Mouse (Mus musculus) liver, postnatal 0 days (tissue): ENCODE data around the gene Madcam1.

Experiments
- CTCF ChIP-seq: sonication (generic); IDR thresholded peaks from 2 replicates; pipeline ENCODE4 v1.5.1; 2016; ENCODE audit warnings: antibody characterized with exemption, low read depth
- EP300 ChIP-seq: IDR thresholded peaks from 2 replicates; pipeline ENCODE4 v1.6.1; 2016; ENCODE audit warnings: antibody characterized with exemption, low read depth, mild to moderate bottlenecking

GRCm38 (mm10) chr10:79705951-79706350 lies 41.6 kb downstream of the Madcam1 start:
- TF ChIP-seq CTCF, result no peak
- TF ChIP-seq EP300, result peak; percentile 96
